Mouse (Mus musculus) gastrocnemius, adult 2 months (tissue): ENCODE measurements around the gene Tmem210. TPM values are rescaled to one million over a fixed set of nuclear protein-coding genes. Genes with fewer than 3 reads are reported as not detected.
"Not testable (repeated sequence)": the region's sequence is repeated elsewhere in the genome, so short reads cannot be mapped to it uniquely, and the experiment has no call there.

Experiments used
- DNase-seq: peaks from one replicate; pipeline ENCODE4 v3.0.0; 2022
- H3K27ac ChIP-seq: fragments of 200-600 bp; 2 replicates; pipeline ENCODE4 v1.8.1; 2022; ENCODE audit warnings: mild to moderate bottlenecking
- H3K4me3 ChIP-seq: fragments of 200-600 bp; 2 replicates; pipeline ENCODE4 v1.8.1; 2022; ENCODE audit warnings: mild to moderate bottlenecking, moderate library complexity
- CTCF ChIP-seq: fragments of 200-600 bp; IDR thresholded peaks from 2 replicates; pipeline ENCODE4 v1.8.1; 2022; ENCODE audit warnings: antibody characterized with exemption, mild to moderate bottlenecking, moderate library complexity
- intact Hi-C: fragments of 180-260 bp; cut with DNase I; formaldehyde crosslinking; loops from one replicate; pipeline ENCODE4 v1.15.1; 2025
- total RNA-seq, 2 experiments: library from RNA; stranded (reverse); gene quantifications; 2 replicates each; pipeline ENCODE4 v1.2.3; 2021

Gene Tmem210
- total RNA-seq, 2 experiments from 2014 or later: not detected

DNA sequence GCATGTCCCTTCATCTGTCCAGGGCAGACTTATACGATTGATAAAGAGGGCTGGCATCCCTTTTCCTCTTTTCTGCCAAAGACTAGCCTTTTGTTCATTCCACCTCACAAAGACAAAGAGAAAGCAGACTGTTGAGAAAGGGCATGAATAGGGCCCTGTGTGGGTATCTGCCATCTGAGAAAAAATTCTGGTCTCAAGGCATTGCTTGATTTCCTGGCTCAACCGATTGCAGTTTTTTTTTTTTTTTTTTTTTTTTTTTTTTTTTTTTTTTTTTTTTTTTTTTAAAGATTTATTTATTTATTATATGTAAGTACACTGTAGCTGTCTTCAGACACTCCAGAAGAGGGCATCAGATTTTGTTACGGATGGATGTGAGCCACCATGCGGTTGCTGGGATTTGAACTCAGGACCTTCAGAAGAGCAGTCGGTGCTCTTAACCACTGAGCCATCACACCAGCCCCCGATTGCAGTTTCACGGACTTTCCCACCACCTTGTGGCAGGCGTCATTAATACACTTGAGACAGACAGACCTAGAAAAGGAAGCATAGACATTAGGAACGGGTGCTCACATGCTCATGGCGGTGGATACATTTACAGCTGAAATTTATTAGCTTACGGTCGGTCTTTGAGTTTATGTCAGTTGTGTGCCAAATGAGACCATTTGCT is 31.4 kb upstream of the Tmem210 start:
- peak overlapping the region; percentile 97 for H3K27ac ChIP-seq

DNA sequence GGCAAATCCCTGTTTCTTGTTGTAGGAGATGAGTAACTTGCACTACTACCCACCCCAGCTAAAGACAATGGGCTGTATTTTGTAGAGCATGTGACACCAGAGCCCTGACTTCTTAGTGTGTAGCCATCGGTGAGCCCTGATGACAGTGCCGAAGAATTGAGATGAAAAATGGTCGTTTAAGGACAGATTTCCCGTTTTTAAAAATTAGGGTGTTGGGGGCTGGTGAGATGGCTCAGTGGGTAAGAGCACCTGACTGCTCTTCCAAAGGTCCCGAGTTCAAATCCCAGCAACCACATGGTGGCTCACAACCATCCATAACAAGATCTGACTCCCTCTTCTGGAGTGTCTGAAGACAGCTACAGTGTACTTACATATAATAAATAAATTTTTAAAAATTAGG is 30.7 kb upstream of the Tmem210 start:
- intact Hi-C loops: loop anchor here (5.0 to 10.0 kb wide), 2 partner anchors 75 to 132 kb away; partner anchors contain the start of gene Man1b1
- not testable (repeated sequence) for H3K27ac ChIP-seq, H3K4me3 ChIP-seq, DNase-seq

More for the DNA sequence above, 31.4 kb upstream of the Tmem210 start:
- DNase-seq: not testable (repeated sequence)
- peak; percentile 36 for TF ChIP-seq CTCF
- H3K4me3 ChIP-seq: peak overlapping the region; percentile 86
- intact Hi-C loops: loop anchor here (5.0 to 10.0 kb wide), 2 partner anchors 76 to 132 kb away; partner anchors contain the start of gene Man1b1

DNA sequence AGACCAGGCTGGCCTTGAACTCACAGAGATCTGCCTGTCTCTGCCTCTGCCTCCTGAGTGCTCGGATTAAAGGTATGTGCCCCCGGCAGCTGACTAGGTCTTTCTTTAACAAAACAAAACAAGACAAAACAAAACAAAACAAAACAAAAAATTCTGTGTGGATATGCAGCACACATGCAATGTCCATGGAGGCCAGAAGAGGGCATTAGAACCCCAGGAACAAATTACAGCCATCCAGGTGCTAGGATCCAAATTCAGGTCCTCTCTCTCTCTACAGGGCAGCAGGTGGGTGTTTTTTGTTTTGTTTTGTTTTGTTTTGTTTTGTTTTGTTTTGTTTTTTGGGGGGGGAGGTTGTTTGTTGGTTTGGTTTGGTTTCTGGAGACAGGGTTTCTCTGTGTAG is 29.1 kb upstream of the Tmem210 start:
- no peak for DNase-seq
- intact Hi-C loops: loop anchor here (5.0 to 10.0 kb wide), 2 partner anchors 73 to 134 kb away; partner anchors contain the start of gene Man1b1
- peak; percentile 65 for TF ChIP-seq CTCF
- Histone ChIP-seq H3K4me3 (no peak overlapping the region), H3K27ac (no peak overlapping the region)

DNA sequence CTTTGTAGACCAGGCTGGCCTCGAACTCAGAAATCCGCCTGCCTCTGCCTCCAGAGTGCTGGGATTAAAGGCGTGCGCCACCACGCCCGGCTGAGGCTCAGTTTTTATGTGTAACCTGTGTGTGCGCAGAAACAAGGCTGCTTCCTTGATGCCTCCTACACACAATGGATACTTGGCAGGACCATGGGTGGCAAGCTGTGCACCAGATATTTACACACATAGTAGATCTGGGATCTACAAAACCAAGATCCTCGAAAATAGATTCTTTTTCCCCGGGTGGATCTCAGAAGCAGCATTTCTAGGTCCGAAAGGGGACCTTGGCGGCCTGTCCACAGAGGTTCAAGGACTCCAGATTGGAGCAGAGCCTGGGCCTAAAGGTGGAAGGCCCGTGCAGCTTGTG is 26.1 kb upstream of the Tmem210 start:
- H3K27ac ChIP-seq: peak overlapping the region; percentile 85
- intact Hi-C loops: no loop called here
- TF ChIP-seq CTCF: no peak
- no peak for DNase-seq
- peak overlapping the region; percentile 91 for H3K4me3 ChIP-seq

DNA sequence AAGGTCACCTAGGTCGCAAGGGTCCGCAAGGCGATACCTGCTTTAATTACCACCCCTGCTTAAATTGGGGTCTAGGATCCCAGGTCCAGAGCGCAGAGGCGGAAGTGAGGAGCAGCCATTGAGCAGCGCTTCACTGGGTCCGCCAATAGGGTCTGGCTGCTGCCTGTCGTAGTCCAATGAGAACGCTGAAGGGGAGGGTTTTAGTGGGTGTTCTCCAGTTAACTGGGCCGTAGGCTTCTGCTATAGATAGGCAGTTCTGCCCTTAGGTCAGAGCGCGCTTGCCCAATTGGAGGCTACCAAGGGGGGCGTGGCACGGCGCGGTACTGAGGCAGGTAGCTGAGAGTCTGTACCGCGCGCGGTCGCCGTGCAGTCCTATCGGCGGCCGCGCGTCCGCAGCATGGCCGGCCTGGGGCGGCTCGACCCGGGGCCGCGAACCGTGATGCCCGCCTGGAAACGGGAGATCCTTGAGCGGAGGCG is 25.6 kb upstream of the Tmem210 start, which contains the start of gene Tprn:
Tprn (plus strand) TSS at position 328 of the 477 bp plus-strand sequence.
- peak within 1 kb of the TSS; percentile 85 for H3K27ac ChIP-seq
- intact Hi-C loops: no loop called here
- no peak for TF ChIP-seq CTCF
- DNase-seq: peak; percentile 97
- H3K4me3 ChIP-seq: peak within 1 kb of the TSS; percentile 91

DNA sequence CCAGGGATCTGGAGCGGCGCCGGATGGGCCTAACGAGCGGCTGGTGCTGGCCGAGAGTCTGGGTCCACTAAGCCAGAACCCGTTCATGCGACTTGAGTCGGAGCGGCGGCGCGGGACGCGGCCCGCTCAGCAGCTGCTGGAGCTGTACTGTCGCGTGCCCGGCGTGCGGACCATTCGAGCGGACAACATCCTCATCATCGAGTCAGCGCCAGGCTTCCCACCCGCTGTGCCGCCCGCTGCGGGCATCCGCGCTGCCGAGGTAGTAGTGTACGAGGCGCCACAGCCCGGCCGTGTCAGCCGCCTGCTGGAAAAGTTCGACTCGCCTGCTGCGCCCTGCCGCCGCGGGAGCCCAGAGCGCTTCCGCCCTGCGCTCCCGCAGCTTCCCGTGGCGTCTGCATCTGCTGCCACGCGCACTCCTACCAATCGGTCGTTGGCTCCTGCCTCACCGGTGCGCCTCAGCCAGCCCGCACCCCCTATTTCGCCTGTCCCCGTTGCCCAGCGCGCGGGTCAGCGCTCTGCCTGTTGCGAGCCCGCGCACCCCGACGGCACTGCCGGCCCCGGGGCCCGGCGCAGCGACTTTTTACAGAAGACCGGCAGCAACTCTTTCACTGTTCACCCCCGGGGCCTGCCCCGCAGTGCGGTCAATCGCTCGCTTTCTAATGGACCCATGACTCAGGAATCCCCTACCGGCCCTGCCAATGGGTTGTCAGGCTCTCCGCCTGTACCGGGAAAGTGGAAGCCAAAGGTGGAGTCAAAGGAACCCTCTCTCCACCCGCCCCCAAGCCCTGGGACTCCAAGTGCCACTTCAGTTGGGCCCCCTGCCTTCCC is 24.9 kb upstream of the Tmem210 start:
- Histone ChIP-seq H3K4me3 (peak overlapping the region; percentile 91), H3K27ac (peak overlapping the region; percentile 85)
- no peak for TF ChIP-seq CTCF
- DNase-seq: peak; percentile 55
- intact Hi-C loops: no loop called here

DNA sequence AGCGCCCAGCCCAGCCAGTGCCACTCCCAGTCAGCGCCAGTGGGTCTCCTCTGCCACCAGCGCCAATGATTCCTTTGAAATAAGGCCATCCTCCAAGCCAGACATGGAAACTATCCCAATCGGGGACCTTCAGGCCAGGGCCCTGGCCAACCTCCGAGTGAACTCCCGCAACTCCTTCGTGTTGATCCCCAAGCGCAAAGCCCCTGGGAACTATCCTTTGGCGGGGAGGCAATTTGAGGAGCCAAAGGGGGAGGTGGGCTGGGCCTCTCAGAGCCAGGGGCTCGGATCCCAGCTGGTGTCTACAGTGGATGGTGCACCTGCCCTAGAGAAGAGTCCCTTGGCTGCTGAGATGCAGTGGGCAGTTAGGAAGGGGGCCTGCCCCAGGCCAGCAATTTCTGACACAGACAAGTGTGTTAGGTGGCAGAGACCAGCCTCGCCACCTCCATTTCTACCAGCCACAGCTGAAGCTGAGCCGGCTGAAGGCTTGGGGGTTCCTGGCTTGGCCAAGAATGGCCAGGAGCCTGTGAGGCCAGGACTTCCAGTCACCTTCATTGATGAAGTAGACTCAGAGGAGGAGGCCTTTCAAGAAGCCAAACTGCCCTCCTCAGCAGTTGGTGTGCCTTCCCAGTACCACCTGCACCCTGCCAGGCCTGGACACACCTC is 24.2 kb upstream of the Tmem210 start:
- Histone ChIP-seq H3K4me3 (peak overlapping the region; percentile 91), H3K27ac (peak overlapping the region; percentile 85)
- no peak for DNase-seq
- intact Hi-C loops: no loop called here
- no peak for TF ChIP-seq CTCF

DNA sequence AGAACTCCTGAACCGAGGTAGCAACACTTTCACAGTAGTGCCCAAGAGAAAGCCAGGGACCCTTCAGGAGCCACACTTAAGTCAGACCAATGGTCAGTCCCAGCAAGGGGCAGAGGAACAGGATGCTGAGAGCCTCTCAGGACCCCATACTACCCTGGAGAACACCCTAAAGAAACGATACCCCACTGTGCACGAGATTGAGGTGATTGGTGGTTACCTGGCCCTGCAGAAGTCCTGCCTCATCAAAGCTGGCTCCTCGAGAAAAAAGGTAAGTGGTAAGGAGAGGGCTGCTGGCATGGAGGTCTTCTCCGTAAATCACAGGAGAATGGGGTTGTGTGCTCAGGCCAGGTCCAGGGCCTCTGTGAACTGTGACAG is 23.7 kb upstream of the Tmem210 start:
- DNase-seq: no peak
- intact Hi-C loops: no loop called here
- no peak for TF ChIP-seq CTCF
- peak overlapping the region; percentile 91 for H3K4me3 ChIP-seq
- peak overlapping the region; percentile 85 for H3K27ac ChIP-seq

DNA sequence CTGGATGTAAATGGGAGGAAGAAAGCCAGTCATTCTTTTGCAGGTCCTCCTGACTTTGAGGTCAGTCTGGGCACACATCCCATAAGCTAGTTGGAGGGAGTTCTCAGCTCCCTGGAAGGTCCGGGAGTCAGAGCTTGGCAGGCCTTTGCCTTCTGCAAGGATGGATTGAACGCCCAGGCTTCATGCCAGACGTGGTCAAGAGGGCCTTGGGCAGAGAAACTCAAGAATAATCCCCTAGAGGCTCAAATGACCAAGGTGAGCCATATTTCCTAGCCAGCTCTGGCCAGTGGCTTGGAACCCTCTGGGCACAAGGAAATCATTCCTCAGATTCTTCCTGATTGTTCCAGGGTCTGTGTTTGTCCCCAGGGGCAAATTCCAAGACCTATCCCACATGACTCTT is 23.1 kb upstream of the Tmem210 start:
- no peak for DNase-seq
- peak overlapping the region; percentile 91 for H3K4me3 ChIP-seq
- H3K27ac ChIP-seq: peak overlapping the region; percentile 85
- intact Hi-C loops: no loop called here
- no peak for TF ChIP-seq CTCF

DNA sequence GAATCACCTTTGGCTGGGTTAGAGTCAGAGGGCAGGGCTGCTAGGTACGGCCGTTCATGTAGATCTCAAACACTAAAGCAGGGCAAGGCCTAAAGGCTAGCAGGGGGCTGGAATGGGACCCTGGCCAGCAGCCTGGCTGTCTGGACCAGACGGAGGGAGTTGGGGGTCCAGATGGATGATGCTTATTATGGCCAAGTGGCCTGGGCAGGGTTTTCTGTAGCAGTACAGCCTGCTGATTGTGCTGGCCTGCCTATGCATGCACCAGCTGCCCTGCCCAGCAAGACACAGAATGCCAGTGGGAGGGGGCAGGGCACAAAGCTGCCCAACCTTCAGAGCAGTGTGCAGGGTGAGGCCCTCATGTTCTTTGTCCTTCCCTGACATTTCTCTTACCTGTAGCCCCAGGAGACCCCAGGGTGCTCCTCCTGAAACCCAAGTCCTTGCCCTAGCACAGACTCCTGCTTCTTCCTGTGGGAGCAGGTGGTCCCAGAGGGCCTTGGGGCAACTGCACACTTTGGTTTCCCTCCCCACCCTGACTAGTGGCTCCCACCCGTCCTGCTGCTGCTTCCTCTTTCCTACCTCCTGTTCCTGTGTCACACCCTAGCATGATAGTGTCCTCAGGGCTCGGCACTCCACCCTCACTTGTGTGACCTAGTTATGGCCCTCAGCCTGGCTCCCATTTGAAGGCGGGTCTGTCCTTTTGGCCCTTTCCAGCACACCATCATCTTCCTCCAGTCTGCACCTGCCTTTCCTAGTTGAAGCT is 21.9 kb upstream of the Tmem210 start:
- intact Hi-C loops: no loop called here
- peak overlapping the region; percentile 91 for H3K4me3 ChIP-seq
- no peak for TF ChIP-seq CTCF
- DNase-seq: peak; percentile 49
- H3K27ac ChIP-seq: peak overlapping the region; percentile 85

DNA sequence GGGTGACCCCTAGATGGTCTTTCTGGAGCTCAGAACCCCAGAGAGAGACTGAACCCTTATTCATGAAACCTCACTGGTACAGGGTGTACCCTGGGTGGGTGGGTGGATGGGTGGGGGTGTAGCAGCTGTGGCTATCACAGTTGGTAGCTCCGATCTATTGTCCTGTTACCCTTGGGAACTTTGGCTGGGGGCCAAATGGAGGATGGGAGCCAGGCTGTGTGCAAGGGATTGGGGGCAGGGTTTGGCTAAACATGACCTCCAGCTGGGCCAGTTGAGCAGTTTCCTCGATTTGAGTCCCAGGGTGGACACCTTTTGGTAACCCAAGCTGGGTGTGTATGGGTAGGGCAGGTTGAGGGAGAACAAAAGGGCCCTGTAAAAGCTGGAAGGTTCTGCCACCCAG is 21.2 kb upstream of the Tmem210 start:
- Histone ChIP-seq H3K27ac (peak overlapping the region; percentile 85), H3K4me3 (peak overlapping the region; percentile 91)
- DNase-seq: peak; percentile 62
- no peak for TF ChIP-seq CTCF
- intact Hi-C loops: no loop called here

DNA sequence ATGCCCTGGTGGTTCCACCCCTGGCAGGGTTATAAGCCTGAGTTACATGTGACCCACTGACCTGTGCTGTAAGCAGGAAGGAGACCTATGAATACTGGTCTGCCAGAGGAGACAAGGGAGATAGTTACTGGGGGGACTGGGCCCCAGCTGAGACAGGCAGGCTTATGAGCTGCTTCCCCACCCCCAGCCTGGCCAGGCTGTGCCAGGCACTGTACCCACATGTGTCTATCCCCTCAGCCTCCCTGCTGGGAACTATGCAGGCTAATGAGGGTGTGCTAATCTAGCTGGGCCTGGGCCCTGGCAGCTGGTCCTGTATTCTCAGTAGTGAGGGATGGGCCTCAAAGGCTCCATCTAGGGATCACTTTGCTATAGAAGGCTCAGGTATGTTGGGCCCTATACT is 20.7 kb upstream of the Tmem210 start:
- Histone ChIP-seq H3K27ac (peak overlapping the region; percentile 85), H3K4me3 (no peak overlapping the region)
- no peak for TF ChIP-seq CTCF
- intact Hi-C loops: no loop called here
- no peak for DNase-seq
